Mouse (Mus musculus): ENCODE results near the gene A230072I06Rik.

A230072I06Rik gene

GRCm38 (mm10) chr8:12323238-12323637, 44.6 kb downstream of the A230072I06Rik start:
- no peak for DNase-seq (ENCODE audit: low spot score)

- DNase-seq (ENCODE audit: low spot score): no peak
These were observed 45.9 kb downstream of the A230072I06Rik start for GRCm38 (mm10) chr8:12324561-12324960.

DNA sequence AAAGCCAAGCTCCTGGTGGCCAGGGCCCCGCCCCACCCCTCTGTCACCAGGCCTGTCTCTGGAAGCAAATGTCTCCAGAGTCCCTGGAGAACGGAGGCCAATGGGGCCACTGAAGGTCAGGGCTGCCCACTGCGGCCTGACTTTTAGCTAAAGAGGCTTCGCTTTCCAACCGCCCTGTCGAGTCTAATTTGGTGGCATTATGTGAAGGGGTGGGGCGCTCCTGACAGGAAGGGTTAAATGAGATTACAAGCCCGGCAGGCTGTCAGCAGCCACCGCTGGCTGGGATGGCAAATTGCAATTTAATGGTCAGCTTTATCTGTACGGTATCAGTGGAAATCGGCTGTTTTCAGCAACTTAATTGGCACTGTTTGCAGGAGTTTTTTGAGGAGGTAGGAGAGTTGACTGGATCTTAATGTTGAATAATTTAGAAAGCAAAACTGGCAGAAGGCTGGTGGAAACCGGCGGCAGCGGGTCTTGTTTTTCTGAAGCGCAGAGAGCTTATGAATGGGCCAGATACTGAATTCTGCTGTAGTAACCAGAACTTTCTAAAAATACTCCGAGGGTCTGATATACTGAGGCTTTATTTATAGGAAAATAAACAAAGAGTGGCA, 46.5 kb downstream of the A230072I06Rik start:
- no peak for DNase-seq (ENCODE audit: low spot score)

- DNase-seq (ENCODE audit: low spot score): no peak
These were observed 48.6 kb downstream of the A230072I06Rik start for GRCm38 (mm10) chr8:12327187-12327586.

DNA sequence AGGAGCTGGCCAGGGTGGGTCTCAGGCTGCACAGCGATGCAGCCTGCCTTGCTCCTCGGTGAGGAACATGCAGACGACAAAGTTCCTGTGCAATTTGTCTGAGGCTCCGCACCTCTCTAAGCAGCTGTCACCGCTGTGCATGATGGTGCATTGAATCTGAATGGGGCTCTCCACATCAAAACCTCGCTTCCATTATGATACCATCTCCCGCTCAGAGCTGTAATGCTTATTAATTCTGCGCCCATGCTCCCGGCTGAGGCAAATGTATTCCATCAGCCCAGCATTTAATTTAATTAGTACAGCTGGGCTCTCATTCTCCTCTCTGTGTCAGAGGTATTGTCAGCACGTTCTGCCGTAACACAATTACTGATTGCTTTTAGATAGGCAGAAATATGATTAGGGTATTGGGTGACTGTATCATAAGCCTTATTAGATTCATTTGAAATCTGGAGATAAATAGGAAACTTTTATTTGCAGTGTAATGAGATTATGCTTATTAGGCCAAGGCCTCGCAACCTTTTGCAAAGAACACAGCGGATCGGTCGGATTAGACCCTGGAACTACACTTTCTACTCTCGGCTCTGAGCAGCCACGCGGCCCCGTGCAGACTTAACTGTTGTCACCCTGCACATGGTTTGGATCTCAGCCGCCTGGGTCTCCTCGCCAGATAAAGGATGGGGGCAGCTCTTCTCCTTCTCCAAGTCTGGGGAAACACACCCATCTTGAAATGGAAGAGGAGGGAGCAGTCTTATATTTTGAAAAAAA, 49.3 kb downstream of the A230072I06Rik start:
- no peak for DNase-seq (ENCODE audit: low spot score)

- no peak for DNase-seq (ENCODE audit: low spot score)
These were observed 49.9 kb downstream of the A230072I06Rik start for GRCm38 (mm10) chr8:12328476-12328875.

DNA sequence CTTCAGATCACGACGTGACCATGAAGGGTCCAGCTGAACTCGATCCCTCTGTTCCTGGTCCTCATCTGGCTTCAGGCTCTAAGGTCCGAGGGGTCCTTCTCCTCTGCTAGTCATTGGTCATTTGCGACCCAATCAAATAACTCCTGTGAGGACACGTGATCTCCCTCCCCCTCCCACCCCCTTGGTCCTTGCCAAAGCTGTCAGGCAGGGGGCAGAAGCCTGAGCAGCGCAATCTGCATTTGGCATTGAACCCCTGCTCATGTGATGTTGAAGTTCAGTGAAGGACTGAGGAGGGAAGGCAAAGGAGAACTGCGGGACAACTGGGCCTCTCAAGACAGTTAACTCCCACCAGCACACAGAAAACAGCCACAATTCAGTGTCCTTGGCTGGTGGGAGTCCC, 51.4 kb downstream of the A230072I06Rik start:
- DNase-seq (ENCODE audit: low spot score): no peak
